In genomic region chr3:108478800-108479199, GRCm38 (mm10) we compare ENCODE assay signal across 21 mouse cellular contexts. TPM values are rescaled to one million over a fixed set of nuclear protein-coding genes. Genes with fewer than 3 reads are reported as not detected.
DNase-seq lines count a peak whose midpoint lies in the region; ATAC-seq lines count a peak whose summit lies in the region.
"Had no signal": no experiment of that assay in that cellular context is flagged by ENCODE, and none has a peak within 500 bp of the region (broad histone marks: within the 10 kb centered on the region; RNA-seq: fewer than 3 reads in every experiment).

No protein-coding gene starts in this region.

- peaks cover 9% of the 10 kb centered on the region for H3K4me1 ChIP-seq in limb, embryonic 12.5 days (replicated peaks)
- peaks cover 5% of the 10 kb centered on the region for H3K4me1 ChIP-seq in limb, embryonic 10.5 days
- H3K4me1 ChIP-seq in lung, embryonic 16.5 days (replicated peaks; ENCODE audit: control insufficient read depth, insufficient read depth, low read length): peaks cover 14% of the 10 kb centered on the region
- no peaks in the 10 kb centered on the region for H3K4me1 ChIP-seq in stomach, embryonic 14.5 days (ENCODE audit: control insufficient read depth, insufficient read depth, low read length)
- peaks cover 15% of the 10 kb centered on the region for H3K4me1 ChIP-seq in kidney, embryonic 15.5 days
- H3K4me1 ChIP-seq: forebrain, embryonic 12.5 days; heart, embryonic 15.5 days had no signal

- H3K36me3 ChIP-seq in limb, embryonic 12.5 days: no peaks in the 10 kb centered on the region
- H3K36me3 ChIP-seq in limb, embryonic 10.5 days: no peaks in the 10 kb centered on the region
- no peaks in the 10 kb centered on the region for H3K36me3 ChIP-seq in lung, embryonic 16.5 days (ENCODE audit: control insufficient read depth, insufficient read depth, low read length)
- no peaks in the 10 kb centered on the region for H3K36me3 ChIP-seq in stomach, embryonic 14.5 days (ENCODE audit: control insufficient read depth, insufficient read depth, low read length)
- no peaks in the 10 kb centered on the region for H3K36me3 ChIP-seq in kidney, embryonic 15.5 days
- H3K36me3 ChIP-seq: forebrain, embryonic 12.5 days; heart, embryonic 15.5 days; hindbrain, embryonic 13.5 days had no signal

- no peak for ATAC-seq in limb, embryonic 12.5 days (ENCODE audit: insufficient number of reproducible peaks, insufficient read depth, low FRiP score, low TSS enrichment, low read depth)
- ATAC-seq in lung, embryonic 16.5 days (ENCODE audit: low read depth): no peak
- no peak for ATAC-seq in stomach, embryonic 14.5 days (ENCODE audit: insufficient number of reproducible peaks, insufficient read depth, low FRiP score, low read depth)
- ATAC-seq in kidney, embryonic 15.5 days (replicated peaks; ENCODE audit: low FRiP score): no peak
- ATAC-seq: forebrain, embryonic 16.5 days had no signal

- no peak for DNase-seq in limb, embryonic 10.5 days (ENCODE audit: low spot score)
- DNase-seq in lung, postnatal 36 days: no peak
- no peak for DNase-seq in testis, postnatal 10 days (ENCODE audit: low spot score)
- DNase-seq: adrenal gland, postnatal 10 days; cerebellum, adult 18-20 months; cerebellum, adult 9-11 months; cerebellum, postnatal 36 days; gastrocnemius, postnatal 10 days; heart, adult 2 months; heart, postnatal 14 days had no signal

- 0 out of 2 replicates have a peak, but pooled peaks cover 5% of the 10 kb centered on the region for H3K9me3 ChIP-seq in limb, embryonic 12.5 days
- no peaks in the 10 kb centered on the region for H3K9me3 ChIP-seq in limb, embryonic 10.5 days (replicated peaks)
- no peaks in the 10 kb centered on the region for H3K9me3 ChIP-seq in lung, embryonic 16.5 days (ENCODE audit: control insufficient read depth, low read length)
- 0 out of 2 replicates have a peak, but pooled peaks cover 3% of the 10 kb centered on the region for H3K9me3 ChIP-seq in stomach, embryonic 14.5 days (ENCODE audit: control insufficient read depth, low read depth, low read length)
- H3K9me3 ChIP-seq in kidney, embryonic 15.5 days (replicated peaks): no peaks in the 10 kb centered on the region
- H3K9me3 ChIP-seq: forebrain, embryonic 12.5 days; heart, embryonic 15.5 days; hindbrain, embryonic 13.5 days had no signal

- no peak overlapping the region for H3K4me2 ChIP-seq in limb, embryonic 12.5 days
- no peak overlapping the region for H3K4me2 ChIP-seq in lung, embryonic 16.5 days (ENCODE audit: low read depth, low read length)
- H3K4me2 ChIP-seq in stomach, embryonic 14.5 days (replicated peaks; ENCODE audit: low read depth, low read length): no peak overlapping the region
- H3K4me2 ChIP-seq in kidney, embryonic 15.5 days: no peak overlapping the region
- H3K4me2 ChIP-seq: forebrain, embryonic 12.5 days; heart, embryonic 11.5 days; heart, embryonic 15.5 days; hindbrain, embryonic 13.5 days had no signal

- no peaks in the 10 kb centered on the region for H3K27me3 ChIP-seq in limb, embryonic 12.5 days
- H3K27me3 ChIP-seq in limb, embryonic 10.5 days (ENCODE audit: low read depth, poor library complexity, severe bottlenecking): no peaks in the 10 kb centered on the region
- no peaks in the 10 kb centered on the region for H3K27me3 ChIP-seq in lung, embryonic 16.5 days (ENCODE audit: control insufficient read depth, insufficient read depth, low read depth, low read length)
- H3K27me3 ChIP-seq in stomach, embryonic 14.5 days (ENCODE audit: control insufficient read depth, insufficient read depth, low read length): no peaks in the 10 kb centered on the region
- peaks cover 5% of the 10 kb centered on the region; the same call in 1 of the 2 replicates for H3K27me3 ChIP-seq in kidney, embryonic 15.5 days
- H3K27me3 ChIP-seq: forebrain, embryonic 12.5 days; heart, embryonic 15.5 days; hindbrain, embryonic 13.5 days had no signal

- H3K27ac ChIP-seq in limb, embryonic 12.5 days: peak overlapping the region; percentile 51; the same call in 1 of the 2 replicates
- no peak overlapping the region for H3K27ac ChIP-seq in limb, embryonic 10.5 days
- H3K27ac ChIP-seq in lung, embryonic 16.5 days (ENCODE audit: low read length): peak overlapping the region; percentile 95
- peak overlapping the region; percentile 80; the same call in 1 of the 2 replicates for H3K27ac ChIP-seq in stomach, embryonic 14.5 days (ENCODE audit: low read length)
- H3K27ac ChIP-seq in kidney, embryonic 15.5 days: no peak overlapping the region
- H3K27ac ChIP-seq: forebrain, embryonic 12.5 days; heart, adult 2 months; heart, embryonic 15.5 days; hindbrain, embryonic 13.5 days had no signal

- 82% methylated on average over 4 of the region's 4 CpGs for WGBS in limb, embryonic 12.5 days
- WGBS in limb, embryonic 10.5 days: 93% methylated on average over 4 of the region's 4 CpGs
- 63% methylated on average over 4 of the region's 4 CpGs for WGBS in lung, embryonic 16.5 days
- WGBS in stomach, embryonic 14.5 days: 75% methylated on average over 4 of the region's 4 CpGs
- 84% methylated on average over 4 of the region's 4 CpGs for WGBS in kidney, embryonic 15.5 days

- H3K9ac ChIP-seq in limb, embryonic 12.5 days (replicated peaks): no peak overlapping the region
- no peak overlapping the region for H3K9ac ChIP-seq in lung, embryonic 16.5 days (ENCODE audit: low read length)
- H3K9ac ChIP-seq in stomach, embryonic 14.5 days (replicated peaks; ENCODE audit: low read depth, low read length): no peak overlapping the region
- H3K9ac ChIP-seq in kidney, embryonic 15.5 days: no peak overlapping the region
- H3K9ac ChIP-seq: forebrain, embryonic 12.5 days; heart, embryonic 15.5 days; hindbrain, embryonic 13.5 days had no signal

- no peak overlapping the region for H3K4me3 ChIP-seq in limb, embryonic 12.5 days (replicated peaks)
- H3K4me3 ChIP-seq in limb, embryonic 10.5 days: no peak overlapping the region
- H3K4me3 ChIP-seq in lung, embryonic 16.5 days (ENCODE audit: low read length): no peak overlapping the region
- H3K4me3 ChIP-seq in stomach, embryonic 14.5 days (ENCODE audit: low read depth, low read length): no peak overlapping the region
- H3K4me3 ChIP-seq in kidney, embryonic 15.5 days (replicated peaks): no peak overlapping the region
- H3K4me3 ChIP-seq: forebrain, embryonic 12.5 days; heart, adult 2 months; heart, embryonic 15.5 days; hindbrain, embryonic 13.5 days had no signal

RNA-seq across cellular contexts. Expression of gene Sars, which starts 33.8 kb away (rescaled TPM):
- polyA plus RNA-seq in limb, embryonic 12.5 days (2016; fragmentation: Nextera tagmentation; extraction: Ambion mirVana): 119 and 127 TPM in 2 replicates
- polyA plus RNA-seq in limb, embryonic 10.5 days (2016; fragmentation: Nextera tagmentation; extraction: Ambion mirVana): 117 and 125 TPM in 2 replicates
- 112 and 117 TPM in 2 replicates for polyA plus RNA-seq in lung, embryonic 16.5 days (2015; fragmentation: Nextera tagmentation; extraction: Ambion mirVana)
- polyA plus RNA-seq in stomach, embryonic 14.5 days (2014; fragmentation: Nextera tagmentation; extraction: Ambion mirVana): 115 and 129 TPM in 2 replicates
- 126 and 131 TPM in 2 replicates for polyA plus RNA-seq in kidney, embryonic 15.5 days (2015; fragmentation: Nextera tagmentation; extraction: Ambion mirVana)

RNA-seq across cellular contexts. Expression of gene 1700013F07Rik, which starts 55.1 kb away (rescaled TPM):
- polyA plus RNA-seq in limb, embryonic 12.5 days (2016; fragmentation: Nextera tagmentation; extraction: Ambion mirVana): not detected in 2 replicates
- 0.20 TPM in 1 of 2 replicates, not detected in the other for polyA plus RNA-seq in limb, embryonic 10.5 days (2016; fragmentation: Nextera tagmentation; extraction: Ambion mirVana)
- 3.1 and 5.0 TPM in 2 replicates for polyA plus RNA-seq in lung, embryonic 16.5 days (2015; fragmentation: Nextera tagmentation; extraction: Ambion mirVana)
- 0.42 and 0.65 TPM in 2 replicates for polyA plus RNA-seq in stomach, embryonic 14.5 days (2014; fragmentation: Nextera tagmentation; extraction: Ambion mirVana)
- polyA plus RNA-seq in kidney, embryonic 15.5 days (2015; fragmentation: Nextera tagmentation; extraction: Ambion mirVana): 0.50 TPM in 1 of 2 replicates, not detected in the other
- polyA plus RNA-seq: C2C12; embryonic facial prominence, embryonic 11.5 days; heart, embryonic 11.5 days had no signal

RNA-seq across cellular contexts. Expression of gene 5330417C22Rik, which starts 57.5 kb away (rescaled TPM):
- 0.21 and 0.29 TPM in 2 replicates for polyA plus RNA-seq in limb, embryonic 12.5 days (2016; fragmentation: Nextera tagmentation; extraction: Ambion mirVana)
- polyA plus RNA-seq in limb, embryonic 10.5 days (2016; fragmentation: Nextera tagmentation; extraction: Ambion mirVana): 0.28 and 0.40 TPM in 2 replicates
- 19.6 and 22.3 TPM in 2 replicates for polyA plus RNA-seq in lung, embryonic 16.5 days (2015; fragmentation: Nextera tagmentation; extraction: Ambion mirVana)
- 7.4 and 15.0 TPM in 2 replicates for polyA plus RNA-seq in stomach, embryonic 14.5 days (2014; fragmentation: Nextera tagmentation; extraction: Ambion mirVana)
- polyA plus RNA-seq in kidney, embryonic 15.5 days (2015; fragmentation: Nextera tagmentation; extraction: Ambion mirVana): 1.00 and 1.1 TPM in 2 replicates

Comparison
In these comparisons a context has a peak if more than half of its experiments do, and no peak if none do; other contexts are left out.
1. H3K27ac ChIP-seq: peak in limb, embryonic 12.5 days (single experiment), lung, embryonic 16.5 days (single experiment) and stomach, embryonic 14.5 days (single experiment); none in limb, embryonic 10.5 days (single experiment) and kidney, embryonic 15.5 days (single experiment).